Mouse (Mus musculus) B cell, adult 2 months (primary cell): ENCODE measurements around the gene Exoc6.
A peak's percentile ranks its signal among the peaks of the same experiment; 100 is the strongest.

Experiments used
- DNase-seq, 2 experiments: peaks; one replicate each; pipeline ENCODE4 v3.0.0; 2022

Exoc6 gene

DNA sequence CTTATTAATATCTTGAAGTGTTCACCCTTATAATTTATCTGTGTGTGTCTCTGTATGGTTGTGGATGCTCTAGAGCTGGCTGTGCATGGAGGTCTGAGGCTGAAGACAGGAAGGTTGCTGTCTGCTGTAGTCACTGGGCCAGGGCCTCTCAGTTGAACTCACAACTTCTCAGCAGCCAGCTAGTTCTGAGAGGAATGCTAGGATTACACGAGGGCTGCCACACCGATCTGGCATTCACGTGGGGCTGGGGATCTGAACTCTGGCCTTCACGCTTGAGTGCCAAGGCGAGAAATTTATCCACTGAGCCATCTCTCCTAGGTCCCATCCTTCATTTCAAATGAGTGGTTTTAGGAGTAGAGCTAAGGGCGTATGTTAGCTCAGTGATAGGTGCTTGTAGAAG is 30.2 kb downstream of the Exoc6 start:
- DNase-seq = no peak

DNA sequence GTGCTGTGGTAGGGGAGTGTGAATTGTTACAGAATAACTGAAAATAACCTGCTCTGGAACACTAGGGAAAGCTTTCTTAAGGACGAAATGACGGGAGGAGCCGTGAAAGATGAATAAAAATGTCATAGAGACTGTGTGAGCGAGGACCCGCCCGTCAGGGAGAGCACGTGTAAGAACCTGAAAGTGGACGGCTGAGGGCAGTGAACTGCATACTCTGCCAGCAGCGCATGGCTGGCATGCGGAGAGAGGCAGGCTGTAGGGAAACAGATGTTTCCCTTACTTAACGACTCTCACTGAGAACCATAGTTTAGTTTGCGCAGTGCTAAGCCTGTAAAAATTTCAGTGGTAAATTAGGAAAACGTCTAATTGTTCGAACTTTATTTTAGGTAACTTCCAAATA is 35.0 kb downstream of the Exoc6 start:
- DNase-seq = peak in 1 of 2 experiments; percentile 19

DNA sequence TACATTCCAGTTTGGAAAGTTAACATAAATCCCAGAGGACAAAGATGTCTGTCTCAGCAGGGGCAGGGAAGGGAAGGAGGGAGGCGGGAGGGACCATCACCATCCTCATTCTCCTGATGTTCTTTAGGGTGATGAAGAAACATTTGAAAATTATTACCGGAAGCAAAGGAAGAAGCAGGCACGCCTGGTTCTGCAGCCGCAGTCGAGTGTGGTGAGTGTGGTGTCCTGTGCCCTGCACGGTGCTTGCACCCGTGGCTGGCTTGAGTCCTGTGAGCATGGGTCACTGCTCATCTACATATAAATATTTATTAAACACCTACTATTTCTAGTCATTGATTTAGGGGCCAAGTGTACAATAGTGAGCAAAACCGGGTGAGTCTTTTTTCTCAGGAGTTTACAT is 35.5 kb downstream of the Exoc6 start:
- DNase-seq = peak in 1 of 2 experiments; percentile 15

DNA sequence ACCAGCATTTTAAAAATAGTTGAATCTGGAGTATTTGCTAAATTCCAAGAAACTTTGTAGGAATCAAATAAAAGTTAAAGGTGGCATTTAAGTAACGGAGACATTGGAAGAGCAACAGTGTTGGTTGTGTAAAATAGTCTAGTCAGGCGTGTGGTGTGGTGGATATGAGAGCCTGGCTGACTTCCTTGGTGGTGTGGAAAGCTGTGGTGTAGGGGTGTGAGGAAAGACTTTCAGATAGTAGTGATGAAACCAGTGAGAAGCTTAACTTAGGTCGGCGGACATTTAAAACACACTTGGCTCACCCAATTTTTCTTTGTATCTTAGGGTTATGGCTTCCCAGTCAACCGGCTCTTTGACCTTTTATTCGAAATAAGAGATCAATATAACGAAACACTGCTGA is 40.3 kb downstream of the Exoc6 start:
- DNase-seq = no peak

DNA sequence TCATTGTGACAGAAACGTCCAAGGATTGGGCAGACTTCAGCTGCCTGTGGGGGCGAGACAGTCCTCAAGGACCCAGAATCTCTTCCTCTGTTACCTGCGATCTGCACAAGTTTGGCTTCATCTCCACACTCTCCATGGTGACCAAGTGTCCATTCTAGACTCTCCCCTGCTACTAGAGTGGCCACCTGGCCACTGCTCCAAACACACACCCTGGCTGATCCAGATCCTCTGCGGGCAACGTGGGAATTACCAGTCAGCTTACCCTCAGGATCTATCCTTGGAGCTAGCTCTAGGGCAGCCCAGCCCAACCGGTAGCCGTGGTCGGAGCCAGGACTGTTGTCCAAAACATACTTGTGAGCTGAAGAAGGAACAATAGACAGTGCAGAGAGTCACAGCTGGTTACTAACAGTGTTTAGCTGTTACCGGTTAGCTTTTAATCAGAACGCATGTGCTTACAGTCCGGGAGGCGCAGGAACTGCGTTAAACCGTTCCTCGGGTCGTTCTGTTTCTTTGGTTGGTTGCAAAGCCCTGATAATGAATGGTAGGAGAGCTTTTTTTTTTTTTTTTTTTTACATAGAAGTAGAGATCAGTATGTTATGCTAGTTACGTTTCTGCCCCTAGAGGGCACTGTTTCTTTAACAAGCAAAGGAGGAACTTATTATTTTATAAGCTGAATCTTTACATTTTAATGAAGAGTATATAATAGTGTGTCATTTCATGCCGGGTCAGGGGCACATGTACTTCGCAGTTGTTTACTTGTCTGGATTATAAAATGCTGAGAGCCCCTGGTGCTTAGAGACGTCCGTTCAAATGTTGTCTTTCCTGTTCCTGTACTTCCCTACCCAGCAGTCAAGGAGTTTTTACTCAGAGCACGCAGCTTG is 52.0 kb downstream of the Exoc6 start:
- peak; percentile 40 to 44 for DNase-seq

DNA sequence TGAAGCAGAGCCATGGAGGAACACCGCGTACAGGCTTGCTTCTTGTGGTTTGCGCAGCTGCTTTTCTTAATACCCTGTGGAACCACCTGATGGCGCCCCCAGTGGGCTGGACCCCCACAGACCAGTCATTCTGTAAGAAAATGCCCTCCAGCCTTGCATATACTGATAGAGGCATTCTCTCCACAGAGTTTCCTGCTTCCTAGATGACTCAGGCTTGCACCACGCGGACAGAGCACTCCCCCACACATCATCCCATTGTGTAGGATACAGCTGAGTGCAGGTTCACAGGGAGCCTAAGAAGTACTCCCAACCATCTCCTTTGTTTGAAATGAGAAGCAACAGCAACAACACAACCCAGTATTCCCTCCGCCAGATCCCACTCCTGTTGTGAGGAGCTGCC is 59.8 kb downstream of the Exoc6 start:
- no peak for DNase-seq

DNA sequence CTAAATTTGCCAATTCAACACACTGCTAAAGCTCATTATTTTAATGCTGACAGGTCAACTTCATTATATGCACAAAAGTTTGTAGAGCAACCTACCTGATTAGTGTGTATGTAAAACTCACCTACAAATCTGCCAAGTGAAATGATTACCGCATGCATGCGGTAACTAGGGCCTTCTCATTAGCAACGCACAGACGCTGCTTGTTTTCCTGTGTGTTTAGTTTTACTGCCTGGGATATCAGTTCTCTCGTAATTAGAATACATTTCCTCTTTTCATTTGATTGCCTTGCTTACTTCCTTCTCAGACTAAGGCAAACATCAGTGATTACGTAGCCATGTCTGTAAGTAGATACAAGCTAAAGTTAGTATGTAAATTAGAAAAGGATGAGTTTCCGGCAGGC is 62.7 kb downstream of the Exoc6 start:
- DNase-seq = no peak

DNA sequence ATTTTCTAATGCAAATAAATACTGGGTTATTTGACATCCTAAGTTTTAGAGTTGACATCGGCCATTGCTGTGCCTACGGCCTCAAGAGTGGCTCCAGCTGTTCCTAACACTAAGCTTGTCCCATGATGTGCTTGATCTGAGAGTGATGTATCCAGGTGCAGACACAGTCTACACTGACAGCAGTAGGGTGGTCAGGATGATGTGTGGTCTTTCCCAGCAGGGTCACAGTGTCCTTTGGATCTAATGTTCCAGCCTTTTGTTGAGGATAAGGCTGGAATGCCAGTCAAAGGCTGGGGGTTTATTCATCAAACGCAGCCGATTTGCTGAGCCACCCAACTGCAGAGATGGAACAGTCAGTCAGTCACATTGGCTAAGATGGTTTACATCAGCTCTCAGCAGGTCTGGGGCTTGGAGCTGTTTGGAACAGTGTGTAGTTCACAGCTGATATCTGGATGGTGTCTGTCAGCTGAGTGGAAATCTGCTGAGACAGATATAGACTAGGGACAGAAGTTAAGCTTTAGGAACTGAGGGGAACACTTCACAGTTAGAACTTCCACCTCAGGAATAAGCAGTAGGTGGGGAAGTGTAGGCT is 64.9 kb downstream of the Exoc6 start:
- DNase-seq = no peak

DNA sequence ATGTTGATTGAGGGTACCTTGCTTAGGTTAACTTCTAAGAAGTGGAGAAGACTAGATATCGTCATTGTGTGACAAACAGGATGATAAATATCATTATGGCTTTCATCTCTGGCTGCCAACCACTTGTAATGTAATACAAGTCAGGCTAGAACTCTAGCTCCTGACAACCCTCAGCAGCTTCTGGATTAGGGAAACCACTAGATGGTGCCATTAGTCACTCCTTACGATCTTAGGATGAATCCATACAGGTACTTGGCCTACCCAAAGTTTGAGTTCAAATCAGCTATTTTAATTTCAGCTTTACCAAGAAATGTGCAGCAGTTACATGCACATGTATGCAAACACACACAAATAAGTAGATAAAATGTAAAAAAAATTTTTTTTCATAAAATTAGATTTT is 97.8 kb downstream of the Exoc6 start:
- no peak for DNase-seq

DNA sequence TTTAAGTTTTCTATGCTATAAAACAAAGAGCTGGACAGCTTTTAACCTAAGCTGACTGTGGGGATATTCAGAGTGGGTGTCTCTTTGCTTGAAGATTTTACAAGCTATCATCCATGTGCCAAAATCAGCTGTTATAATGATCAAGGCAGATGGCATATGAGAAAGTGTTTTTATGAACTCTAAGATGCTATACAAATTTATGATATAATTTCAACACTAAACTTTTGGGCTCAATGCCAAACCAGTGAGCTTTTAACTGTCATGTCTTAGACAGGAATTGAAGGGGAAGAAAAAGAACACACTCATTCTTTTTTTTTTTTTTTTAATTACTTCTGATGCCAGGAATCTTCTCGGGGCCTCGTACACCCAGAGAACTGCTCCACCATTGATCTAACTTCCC is 100.3 kb downstream of the Exoc6 start:
- no peak for DNase-seq

DNA sequence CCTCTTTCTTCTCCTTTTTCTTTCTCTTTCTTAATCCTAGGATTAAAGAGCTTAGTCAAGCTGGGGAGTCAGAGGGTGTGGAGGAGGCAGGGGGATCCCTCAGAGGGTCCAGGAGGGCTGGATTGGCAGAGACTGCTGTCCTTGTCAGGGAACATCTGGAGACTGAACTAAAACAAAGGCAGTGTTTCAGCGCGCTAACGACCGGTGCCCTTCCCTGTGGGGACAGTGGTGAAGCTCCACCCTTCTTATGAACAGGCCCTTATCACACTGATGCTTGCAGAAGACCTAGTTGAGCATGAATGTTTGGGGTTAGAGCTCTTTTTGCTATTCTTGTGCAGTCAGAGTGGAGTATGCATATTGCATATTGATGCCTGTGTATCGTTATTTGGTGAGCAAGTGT is 103.8 kb downstream of the Exoc6 start:
- no peak for DNase-seq

DNA sequence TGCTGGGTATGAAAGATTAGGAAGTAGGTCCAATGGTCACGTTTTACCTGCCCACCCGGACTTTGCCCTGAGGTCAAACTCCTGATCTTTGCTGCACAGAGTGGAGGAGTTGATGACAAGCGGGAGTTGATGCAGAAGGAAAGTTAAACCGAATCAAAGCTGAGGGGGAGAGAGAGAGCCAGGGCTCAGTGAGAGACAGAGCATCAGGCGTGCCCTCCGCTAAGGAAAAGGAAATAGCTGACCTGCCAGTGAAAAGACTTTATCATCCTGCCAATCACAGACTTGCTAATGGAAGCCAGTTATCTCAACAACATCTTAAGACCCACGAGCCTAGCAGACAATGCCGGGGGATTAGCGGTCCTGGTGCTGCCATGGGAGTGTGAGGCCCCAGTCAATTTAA is 106.2 kb downstream of the Exoc6 start:
- no peak for DNase-seq

DNA sequence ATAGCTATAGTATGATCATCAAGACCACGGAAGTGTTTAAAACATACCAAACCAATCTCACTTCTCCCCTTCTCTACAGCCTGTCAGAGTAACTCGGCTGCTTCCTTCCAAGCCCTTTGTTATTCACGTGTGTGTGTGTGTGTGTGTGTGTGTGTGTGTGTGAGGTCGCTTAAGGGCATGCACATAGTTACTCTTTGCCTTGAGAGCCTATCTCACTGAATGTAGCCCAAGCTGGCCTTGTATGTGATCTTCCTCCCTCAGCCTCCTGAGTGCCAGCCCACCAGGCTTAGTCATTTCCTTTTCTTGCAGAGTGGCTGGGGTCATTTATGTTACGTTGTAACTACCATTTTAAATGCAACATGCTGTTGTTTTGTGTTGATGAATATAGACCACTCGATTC is 115.0 kb downstream of the Exoc6 start:
- no peak for DNase-seq

DNA sequence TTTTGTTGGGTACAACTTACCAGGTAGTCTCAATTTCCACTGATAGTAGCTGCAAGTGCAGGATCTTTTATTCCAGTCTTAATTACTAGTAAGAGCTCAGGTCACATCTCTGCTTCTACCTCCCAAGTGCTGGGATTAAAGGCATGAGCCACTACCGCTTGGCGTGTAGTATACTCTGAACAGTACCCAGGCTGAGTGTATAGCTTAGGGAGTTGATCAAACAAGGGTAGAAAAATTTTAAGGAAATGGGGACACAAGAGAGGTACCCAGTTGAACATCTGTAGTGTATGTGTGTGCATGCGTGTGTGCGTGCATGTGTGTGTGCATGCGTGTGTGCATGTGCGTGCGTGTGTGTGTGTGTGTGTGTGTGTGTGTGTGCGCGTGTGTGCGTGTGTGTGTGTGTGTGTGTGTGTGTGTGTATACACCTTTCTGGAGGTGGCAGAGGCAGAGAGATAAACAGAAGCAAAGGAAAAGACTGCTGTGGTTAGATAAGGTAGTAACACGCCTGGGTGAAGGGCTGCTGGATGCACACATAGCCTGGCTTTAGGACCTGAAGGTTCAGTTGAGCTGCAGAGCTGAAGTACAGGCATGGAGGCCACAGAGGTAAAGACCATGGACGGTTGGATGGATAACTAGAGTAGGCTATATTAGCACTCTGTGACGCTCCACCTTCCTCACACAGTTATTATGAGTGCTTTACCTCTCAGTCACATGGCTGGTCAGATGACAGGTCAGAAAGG is 117.8 kb downstream of the Exoc6 start:
- DNase-seq = no peak

DNA sequence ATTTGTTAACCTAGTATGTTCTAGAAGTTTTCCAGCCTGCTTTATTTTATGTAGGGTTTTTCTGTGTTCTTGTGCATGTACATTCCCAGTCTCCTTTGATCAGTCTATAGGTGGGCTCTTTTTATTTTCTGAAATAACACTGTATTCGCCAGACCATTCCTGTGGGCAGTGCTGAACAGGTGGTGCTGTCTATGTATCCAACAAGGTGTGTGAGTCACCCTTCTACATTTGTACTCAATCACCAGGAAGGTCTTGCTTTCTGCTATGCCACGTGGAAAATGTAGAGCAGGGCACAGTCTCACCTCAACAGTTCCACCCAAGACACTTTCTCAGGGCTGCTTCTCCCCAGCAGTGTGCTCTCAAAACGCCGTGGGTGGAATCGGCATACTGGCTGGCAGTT is 118.4 kb downstream of the Exoc6 start:
- DNase-seq = no peak

DNA sequence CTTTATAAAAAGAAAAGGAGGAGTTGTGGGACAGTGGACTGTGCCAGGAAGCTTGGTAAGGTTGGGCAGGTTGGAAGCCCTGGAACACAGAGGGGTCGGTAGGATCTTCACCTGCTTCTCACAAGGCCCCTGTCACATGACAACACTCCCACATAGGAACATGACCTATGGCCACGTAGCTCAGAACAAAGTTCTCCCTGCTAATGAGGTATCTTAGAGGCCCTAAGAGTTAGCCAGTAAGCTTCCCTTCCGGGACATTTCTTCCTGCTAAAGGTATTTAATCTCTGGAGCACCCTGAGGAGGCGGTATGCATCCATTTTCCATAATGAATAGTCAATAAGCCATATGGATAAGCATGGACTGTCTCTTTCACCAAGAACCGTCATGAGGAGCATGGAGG is 119.3 kb downstream of the Exoc6 start:
- DNase-seq = no peak

DNA sequence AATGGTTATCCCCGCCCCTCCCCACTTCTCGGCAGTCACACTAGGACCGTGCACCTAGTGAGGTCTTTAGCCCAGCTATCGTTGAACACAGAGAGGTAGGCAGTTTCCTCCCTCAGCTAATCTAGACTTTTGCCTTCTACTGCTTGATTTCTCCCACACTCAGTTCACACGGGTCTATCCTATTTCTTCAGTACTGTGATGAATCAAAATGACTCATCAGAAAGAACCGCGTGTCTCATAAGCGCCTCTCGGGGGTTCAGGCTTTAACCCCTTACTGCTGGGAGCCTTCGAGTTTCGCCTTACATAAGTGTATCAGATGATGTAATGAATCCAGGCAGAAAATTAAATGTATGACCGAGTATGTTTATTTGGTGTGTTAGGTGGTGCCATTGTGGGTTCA is 123.2 kb downstream of the Exoc6 start:
- no peak for DNase-seq

DNA sequence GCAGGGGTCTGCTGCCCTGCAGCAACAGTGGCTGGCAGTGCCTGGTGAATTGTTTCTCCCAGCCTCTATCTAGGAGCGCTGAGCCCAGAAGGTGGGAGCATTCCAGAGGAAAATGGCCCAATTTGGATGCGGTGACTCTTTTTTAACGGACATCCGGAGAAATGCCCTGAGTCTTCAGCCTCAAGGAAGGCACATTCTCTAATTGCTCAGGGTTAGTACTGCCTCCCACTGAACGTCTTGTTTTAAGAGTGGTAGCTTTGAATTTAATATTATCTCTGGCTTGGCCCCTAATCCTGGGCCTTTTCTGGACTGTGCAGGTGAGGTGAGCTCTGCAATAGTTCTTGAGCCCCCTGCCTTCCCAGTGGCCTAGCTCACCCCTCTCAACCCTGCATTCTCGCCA is 135.1 kb downstream of the Exoc6 start, which contains the start of gene Cyp26c1:
Gene Cyp26c1, plus strand, starts transcription at position 301 of the 400 bp plus-strand sequence.
- no peak for DNase-seq

DNA sequence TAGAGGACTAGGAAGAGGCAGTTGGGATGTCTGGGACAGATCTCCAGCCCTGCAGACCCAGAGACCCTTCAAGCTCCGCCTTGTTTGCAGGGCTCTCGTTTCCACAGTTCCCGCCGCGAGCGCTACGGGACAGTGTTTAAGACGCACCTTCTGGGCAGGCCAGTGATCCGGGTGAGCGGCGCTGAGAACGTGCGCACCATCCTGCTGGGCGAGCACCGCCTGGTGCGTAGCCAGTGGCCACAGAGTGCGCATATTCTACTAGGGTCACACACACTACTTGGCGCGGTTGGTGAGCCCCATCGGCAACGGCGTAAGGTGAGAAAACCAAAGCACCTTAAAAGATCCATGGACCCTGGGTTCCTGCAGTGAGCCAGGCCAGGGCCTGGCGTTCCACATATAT is 136.1 kb downstream of the Exoc6 start:
- no peak for DNase-seq

DNA sequence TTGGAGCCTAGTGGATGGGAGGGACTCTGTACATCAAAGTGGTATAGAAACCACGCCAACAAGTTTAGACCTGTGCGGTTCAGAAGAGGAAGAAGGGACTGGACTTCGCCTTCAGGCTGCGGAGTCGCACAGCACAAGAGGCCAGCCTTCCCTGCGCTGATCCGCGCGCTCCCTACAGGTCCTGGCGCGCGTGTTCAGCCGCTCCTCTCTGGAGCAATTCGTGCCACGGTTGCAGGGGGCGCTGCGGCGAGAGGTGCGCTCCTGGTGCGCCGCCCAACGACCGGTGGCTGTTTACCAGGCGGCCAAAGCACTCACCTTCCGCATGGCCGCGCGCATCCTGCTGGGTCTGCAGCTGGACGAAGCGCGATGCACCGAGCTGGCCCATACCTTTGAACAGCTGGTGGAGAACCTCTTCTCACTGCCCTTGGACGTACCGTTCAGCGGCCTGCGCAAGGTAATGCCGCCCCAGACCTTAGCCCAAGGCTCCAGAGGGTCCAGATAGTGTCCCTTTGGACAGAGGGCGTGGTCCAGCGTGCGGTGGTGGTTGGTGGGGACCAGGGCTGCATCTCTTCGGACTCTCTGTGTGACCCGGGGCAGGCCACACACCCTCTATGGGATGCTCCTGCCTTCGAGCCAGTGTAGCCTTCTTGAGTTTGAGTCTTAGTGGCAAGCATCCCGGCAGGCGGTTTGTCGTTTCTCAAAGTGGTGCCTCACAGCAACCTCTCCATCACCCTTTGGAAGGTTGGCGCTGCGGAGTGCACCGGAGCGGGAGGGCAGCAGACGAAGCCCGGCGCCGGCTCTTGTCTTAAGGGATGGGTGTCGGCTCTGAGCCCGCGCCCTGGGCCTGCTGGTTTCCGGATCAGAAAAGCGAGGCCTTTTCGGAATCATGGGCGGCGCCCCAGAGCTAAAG is 137.0 kb downstream of the Exoc6 start:
- DNase-seq = no peak

DNA sequence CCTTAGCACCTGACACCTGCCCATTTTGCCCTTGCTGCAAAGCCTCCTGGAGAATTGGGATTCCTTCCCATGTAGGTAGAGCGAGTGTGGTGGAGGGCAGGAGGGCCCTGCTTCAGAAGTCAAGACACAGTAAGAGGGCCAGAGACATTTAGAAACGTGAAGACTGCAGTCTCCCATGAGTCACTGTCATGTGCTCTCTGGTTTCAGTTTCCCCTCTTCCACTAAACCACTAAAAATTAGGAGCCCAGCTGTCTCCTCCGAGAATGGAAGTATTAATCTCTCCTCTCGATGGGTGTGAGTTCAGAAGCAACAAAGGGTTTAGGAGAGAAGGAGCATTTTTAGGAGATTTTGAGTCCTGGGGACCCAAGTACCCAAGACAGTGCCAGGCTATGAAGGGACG is 139.3 kb downstream of the Exoc6 start:
- no peak for DNase-seq

DNA sequence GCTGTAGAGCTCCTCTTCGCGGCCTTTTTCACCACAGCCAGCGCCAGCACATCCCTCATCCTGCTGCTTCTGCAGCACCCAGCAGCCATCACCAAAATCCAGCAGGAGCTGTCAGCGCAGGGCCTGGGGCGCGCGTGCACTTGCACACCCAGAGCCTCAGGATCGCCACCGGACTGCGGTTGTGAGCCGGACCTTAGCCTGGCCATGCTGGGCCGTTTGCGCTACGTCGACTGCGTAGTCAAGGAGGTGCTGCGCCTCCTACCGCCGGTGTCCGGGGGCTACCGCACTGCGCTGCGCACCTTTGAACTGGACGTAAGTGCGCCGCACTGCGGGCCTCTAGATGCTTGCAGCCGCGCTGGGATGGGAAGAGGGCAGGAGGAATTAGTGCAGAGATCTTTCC is 140.5 kb downstream of the Exoc6 start:
- no peak for DNase-seq

DNA sequence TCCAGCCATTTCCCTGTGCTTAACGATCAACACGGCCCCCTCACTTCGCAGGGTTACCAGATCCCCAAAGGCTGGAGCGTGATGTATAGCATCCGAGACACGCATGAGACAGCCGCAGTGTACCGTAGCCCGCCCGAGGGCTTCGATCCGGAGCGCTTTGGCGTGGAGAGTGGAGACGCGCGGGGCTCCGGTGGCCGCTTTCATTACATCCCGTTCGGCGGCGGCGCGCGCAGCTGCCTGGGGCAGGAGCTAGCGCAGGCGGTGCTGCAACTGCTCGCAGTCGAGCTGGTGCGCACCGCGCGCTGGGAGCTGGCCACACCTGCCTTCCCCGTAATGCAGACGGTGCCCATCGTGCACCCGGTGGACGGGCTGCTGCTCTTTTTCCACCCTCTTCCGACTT is 142.7 kb downstream of the Exoc6 start:
- DNase-seq = peak; percentile 26 to 37
